Mouse (Mus musculus): ENCODE data around the gene Pomgnt1. TPM values are rescaled to one million over a fixed set of nuclear protein-coding genes. Genes with fewer than 3 reads are reported as not detected.

The Pomgnt1 gene
- polyA plus RNA-seq, 1 experiment from 2014 or later = 66.1 TPM

GRCm38 (mm10) chr4:116164759-116165554, 41.3 kb downstream of the Pomgnt1 start:
- H3K9me3 ChIP-seq = no peaks in the 10 kb centered on the region
- no peaks in the 10 kb centered on the region for H3K36me3 ChIP-seq
- H3K9ac ChIP-seq = no peak overlapping the region
- no peak overlapping the region for H3K4me2 ChIP-seq
- H3K27ac ChIP-seq = peak overlapping the region; percentile 79
- H3K4me1 ChIP-seq = peaks cover 35% of the 10 kb centered on the region
- H3K27me3 ChIP-seq = no peaks in the 10 kb centered on the region
- WGBS = 59% methylated on average over 2 of the region's 2 CpGs
- H3K4me3 ChIP-seq = no peak overlapping the region
- ATAC-seq (ENCODE audit: borderline replicate concordance, extremely low read depth, low FRiP score, low TSS enrichment) = no peak

- H3K4me1 ChIP-seq = peaks cover 35% of the 10 kb centered on the region
- H3K36me3 ChIP-seq = no peaks in the 10 kb centered on the region
- no peak overlapping the region for H3K4me3 ChIP-seq
- 36% methylated on average over 8 of the region's 8 CpGs for WGBS
- ATAC-seq (ENCODE audit: borderline replicate concordance, extremely low read depth, low FRiP score, low TSS enrichment) = no peak
- H3K27me3 ChIP-seq = no peaks in the 10 kb centered on the region
- H3K4me2 ChIP-seq = no peak overlapping the region
- H3K9ac ChIP-seq = no peak overlapping the region
- peak overlapping the region; percentile 79 for H3K27ac ChIP-seq
- no peaks in the 10 kb centered on the region for H3K9me3 ChIP-seq
Observed at GRCm38 (mm10) chr4:116165708-116166407, 42.2 kb downstream of the Pomgnt1 start.

GRCm38 (mm10) chr4:116167404-116167803, 43.8 kb downstream of the Pomgnt1 start, which contains the start of gene Tspan1:
Gene Tspan1 (minus strand): TSS chr4:116167601.
- Histone ChIP-seq H3K4me1 (peaks cover 30% of the 10 kb centered on the region), H3K9me3 (no peaks in the 10 kb centered on the region), H3K4me3 (no peak within 1 kb of the TSS), H3K9ac (no peak within 1 kb of the TSS), H3K27ac (peak within 1 kb of the TSS; percentile 79), H3K4me2 (peak within 1 kb of the TSS; percentile 13; the same call in 1 of the 2 replicates), H3K27me3 (no peaks in the 10 kb centered on the region), H3K36me3 (no peaks in the 10 kb centered on the region)
- 22% methylated on average over 7 of the region's 7 CpGs for WGBS
- peak; percentile 32; the same call in 1 of the 2 replicates for ATAC-seq (ENCODE audit: borderline replicate concordance, extremely low read depth, low FRiP score, low TSS enrichment)

GRCm38 (mm10) chr4:116168617-116169352, 45.1 kb downstream of the Pomgnt1 start:
- Histone ChIP-seq H3K27me3 (no peaks in the 10 kb centered on the region), H3K4me3 (no peak overlapping the region), H3K27ac (no peak overlapping the region), H3K4me1 (peaks cover 26% of the 10 kb centered on the region), H3K4me2 (no peak overlapping the region), H3K9ac (no peak overlapping the region), H3K36me3 (no peaks in the 10 kb centered on the region), H3K9me3 (no peaks in the 10 kb centered on the region)
- 70% methylated on average over 8 of the region's 8 CpGs for WGBS
- 0 out of 2 replicates have a peak, but pooled peaks have one; percentile 12 for ATAC-seq (ENCODE audit: borderline replicate concordance, extremely low read depth, low FRiP score, low TSS enrichment)

GRCm38 (mm10) chr4:116169353-116169672, 45.7 kb downstream of the Pomgnt1 start:
- no peak for ATAC-seq (ENCODE audit: borderline replicate concordance, extremely low read depth, low FRiP score, low TSS enrichment)
- no peak overlapping the region for H3K27ac ChIP-seq
- H3K4me2 ChIP-seq = no peak overlapping the region
- peaks cover 31% of the 10 kb centered on the region for H3K4me1 ChIP-seq
- H3K27me3 ChIP-seq = no peaks in the 10 kb centered on the region
- WGBS = 57% methylated on average over 3 of the region's 3 CpGs
- no peaks in the 10 kb centered on the region for H3K9me3 ChIP-seq
- H3K36me3 ChIP-seq = no peaks in the 10 kb centered on the region
- H3K9ac ChIP-seq = no peak overlapping the region
- no peak overlapping the region for H3K4me3 ChIP-seq

- H3K36me3 ChIP-seq = no peaks in the 10 kb centered on the region
- no peak within 1 kb of the TSS for H3K4me3 ChIP-seq
- H3K9ac ChIP-seq = no peak within 1 kb of the TSS
- WGBS = 80% methylated on average over 6 of the region's 6 CpGs
- no peaks in the 10 kb centered on the region for H3K27me3 ChIP-seq
- H3K27ac ChIP-seq = peak within 1 kb of the TSS; percentile 12; the same call in 1 of the 2 replicates
- no peaks in the 10 kb centered on the region for H3K9me3 ChIP-seq
- H3K4me1 ChIP-seq = peaks cover 35% of the 10 kb centered on the region
- ATAC-seq (ENCODE audit: borderline replicate concordance, extremely low read depth, low FRiP score, low TSS enrichment) = no peak
- no peak within 1 kb of the TSS for H3K4me2 ChIP-seq
Observed at GRCm38 (mm10) chr4:116173072-116173471, 49.4 kb downstream of the Pomgnt1 start, which contains the start of the genes 1700042G07Rik and Gm49337. Gene 1700042G07Rik (plus strand): TSS chr4:116173372. Gene Gm49337 (plus strand): TSS chr4:116173384.

GRCm38 (mm10) chr4:116173752-116174151, 50.1 kb downstream of the Pomgnt1 start:
- ATAC-seq (ENCODE audit: borderline replicate concordance, extremely low read depth, low FRiP score, low TSS enrichment) = no peak
- Histone ChIP-seq H3K9me3 (no peaks in the 10 kb centered on the region), H3K9ac (no peak overlapping the region), H3K27me3 (no peaks in the 10 kb centered on the region), H3K4me1 (peaks cover 35% of the 10 kb centered on the region), H3K4me2 (no peak overlapping the region), H3K27ac (peak overlapping the region; percentile 12; the same call in 1 of the 2 replicates), H3K36me3 (no peaks in the 10 kb centered on the region), H3K4me3 (no peak overlapping the region)
- WGBS = 80% methylated on average over 4 of the region's 4 CpGs

- no peak for ATAC-seq (ENCODE audit: borderline replicate concordance, extremely low read depth, low FRiP score, low TSS enrichment)
- H3K27ac ChIP-seq = peak overlapping the region; percentile 96
- H3K4me2 ChIP-seq = no peak overlapping the region
- H3K27me3 ChIP-seq = no peaks in the 10 kb centered on the region
- no peak overlapping the region for H3K4me3 ChIP-seq
- peaks cover 35% of the 10 kb centered on the region for H3K4me1 ChIP-seq
- WGBS = 29% methylated on average over 6 of the region's 6 CpGs
- H3K36me3 ChIP-seq = no peaks in the 10 kb centered on the region
- no peak overlapping the region for H3K9ac ChIP-seq
- no peaks in the 10 kb centered on the region for H3K9me3 ChIP-seq
Observed at GRCm38 (mm10) chr4:116174466-116175116, 51.0 kb downstream of the Pomgnt1 start.

- no peaks in the 10 kb centered on the region for H3K27me3 ChIP-seq
- no peak overlapping the region for H3K9ac ChIP-seq
- H3K27ac ChIP-seq = peak overlapping the region; percentile 96
- H3K9me3 ChIP-seq = no peaks in the 10 kb centered on the region
- H3K4me3 ChIP-seq = no peak overlapping the region
- H3K36me3 ChIP-seq = no peaks in the 10 kb centered on the region
- no peak for ATAC-seq (ENCODE audit: borderline replicate concordance, extremely low read depth, low FRiP score, low TSS enrichment)
- H3K4me1 ChIP-seq = peaks cover 35% of the 10 kb centered on the region
- no peak overlapping the region for H3K4me2 ChIP-seq
Observed at GRCm38 (mm10) chr4:116175136-116175535, 51.5 kb downstream of the Pomgnt1 start.

- Histone ChIP-seq H3K27me3 (no peaks in the 10 kb centered on the region), H3K27ac (peak overlapping the region; percentile 96), H3K4me2 (peak overlapping the region; percentile 52), H3K36me3 (no peaks in the 10 kb centered on the region), H3K9me3 (no peaks in the 10 kb centered on the region), H3K4me1 (peaks cover 35% of the 10 kb centered on the region), H3K4me3 (peak overlapping the region; percentile 25), H3K9ac (peak overlapping the region; percentile 14; the same call in 1 of the 2 replicates)
- ATAC-seq (ENCODE audit: borderline replicate concordance, extremely low read depth, low FRiP score, low TSS enrichment) = peak; percentile 29; the same call in 1 of the 2 replicates
- WGBS = 32% methylated on average over 7 of the region's 7 CpGs
Observed at GRCm38 (mm10) chr4:116175711-116176542, 52.3 kb downstream of the Pomgnt1 start.

Measured in lung, embryonic 15.5 days (tissue).